Mouse (Mus musculus) liver, embryonic 15.5 days (tissue): ENCODE measurements around the gene Map6. TPM values are rescaled to one million over a fixed set of nuclear protein-coding genes. Genes with fewer than 3 reads are reported as not detected.

Source experiments
- ATAC-seq: fragments of 200-750 bp; cut with Nextera tagmentation; 2 replicates; pipeline ENCODE4 v1.8.0; 2017; ENCODE audit warnings: moderate number of reproducible peaks, mild to moderate bottlenecking, moderate library complexity; ENCODE audit not compliant: insufficient read depth
- H3K27ac ChIP-seq: fragments of 300-500 bp; sonication (generic); replicated peaks from 2 replicates; pipeline ENCODE4 v1.5.1; 2015; ENCODE audit warnings: mild to moderate bottlenecking, inconsistent platforms
- H3K27me3 ChIP-seq: fragments of 300-500 bp; sonication (generic); 2 replicates; pipeline ENCODE4 v1.6.1; 2015; ENCODE audit warnings: mild to moderate bottlenecking, inconsistent platforms
- H3K36me3 ChIP-seq: fragments of 300-500 bp; sonication (generic); replicated peaks from 2 replicates; pipeline ENCODE4 v1.6.1; 2015; ENCODE audit warnings: moderate library complexity, mild to moderate bottlenecking, inconsistent platforms
- H3K4me1 ChIP-seq: fragments of 300-500 bp; sonication (generic); replicated peaks from 2 replicates; pipeline ENCODE4 v1.6.1; 2015; ENCODE audit warnings: inconsistent platforms
- H3K4me2 ChIP-seq: fragments of 300-500 bp; sonication (generic); 2 replicates; pipeline ENCODE4 v1.6.1; 2015; ENCODE audit warnings: moderate library complexity, mild to moderate bottlenecking, inconsistent platforms
- H3K4me3 ChIP-seq: fragments of 300-500 bp; sonication (generic); replicated peaks from 2 replicates; pipeline ENCODE4 v1.5.1; 2015; ENCODE audit warnings: mild to moderate bottlenecking, inconsistent platforms
- H3K9ac ChIP-seq: fragments of 300-500 bp; sonication (generic); 2 replicates; pipeline ENCODE4 v1.6.1; 2015; ENCODE audit warnings: moderate library complexity, mild to moderate bottlenecking, inconsistent platforms
- H3K9me3 ChIP-seq: fragments of 300-500 bp; sonication (generic); replicated peaks from 2 replicates; pipeline ENCODE4 v1.6.1; 2016; ENCODE audit warnings: inconsistent platforms
- WGBS: fragments of 180-500 bp; shearing (Covaris S2); methylation state at CpG from one replicate; pipeline ENCODE4 v1.1.7; 2015; ENCODE audit warnings: mixed read lengths; ENCODE audit not compliant: insufficient replicate concordance; 5-methylcytosine and 5-hydroxymethylcytosine counted together
- polyA plus RNA-seq: library from polyadenylated mRNA; unstranded; fragments of >200 nt; fragmentation: Nextera tagmentation; extraction: Ambion mirVana; gene quantifications from 2 replicates; pipeline ENCODE4 v1.2.1, GENCODE M21; 2015

Gene Map6
- polyA plus RNA-seq, 1 experiment from 2014 or later: 0.12 TPM

GRCm38 (mm10) chr7:99264597-99264996 lies 2.6 kb upstream of the Map6 start:
- no peak overlapping the region for H3K4me2 ChIP-seq
- H3K4me3 ChIP-seq: no peak overlapping the region
- H3K9ac ChIP-seq: no peak overlapping the region
- ATAC-seq: no peak
- no peak overlapping the region for H3K27ac ChIP-seq
- H3K9me3 ChIP-seq: no peaks in the 10 kb centered on the region
- H3K4me1 ChIP-seq: 0 out of 2 replicates have a peak, but pooled peaks cover 5% of the 10 kb centered on the region
- H3K36me3 ChIP-seq: no peaks in the 10 kb centered on the region
- H3K27me3 ChIP-seq: peaks cover 49% of the 10 kb centered on the region

- ATAC-seq: no peak; the same call in 1 of the 2 replicates
- Histone ChIP-seq H3K4me3 (peak overlapping the region; percentile 36), H3K36me3 (no peaks in the 10 kb centered on the region), H3K9me3 (no peaks in the 10 kb centered on the region), H3K4me2 (peak overlapping the region; percentile 54), H3K4me1 (0 out of 2 replicates have a peak, but pooled peaks cover 5% of the 10 kb centered on the region), H3K27me3 (peaks cover 79% of the 10 kb centered on the region), H3K27ac (no peak overlapping the region), H3K9ac (no peak overlapping the region)
- WGBS: 1% methylated on average over 58 of the region's 59 CpGs
Measured at GRCm38 (mm10) chr7:99267897-99268505, 754 bp downstream of the Map6 start.

- Histone ChIP-seq H3K4me3 (peak overlapping the region; percentile 36), H3K27me3 (peaks cover 84% of the 10 kb centered on the region), H3K27ac (no peak overlapping the region), H3K4me2 (peak overlapping the region; percentile 54), H3K36me3 (no peaks in the 10 kb centered on the region), H3K9ac (no peak overlapping the region), H3K4me1 (0 out of 2 replicates have a peak, but pooled peaks cover 5% of the 10 kb centered on the region), H3K9me3 (no peaks in the 10 kb centered on the region)
- ATAC-seq: no peak
- WGBS: 1% methylated on average over 29 of the region's 29 CpGs
Measured at GRCm38 (mm10) chr7:99268506-99268900, 1.3 kb downstream of the Map6 start.

- H3K4me2 ChIP-seq: no peak overlapping the region
- H3K27me3 ChIP-seq: peaks cover 92% of the 10 kb centered on the region
- no peaks in the 10 kb centered on the region for H3K9me3 ChIP-seq
- 6% methylated on average over 42 of the region's 42 CpGs for WGBS
- 0 out of 2 replicates have a peak, but pooled peaks cover 5% of the 10 kb centered on the region for H3K4me1 ChIP-seq
- H3K4me3 ChIP-seq: no peak overlapping the region
- no peak overlapping the region for H3K27ac ChIP-seq
- no peaks in the 10 kb centered on the region for H3K36me3 ChIP-seq
- no peak overlapping the region for H3K9ac ChIP-seq
- ATAC-seq: no peak
Measured at GRCm38 (mm10) chr7:99268951-99269945, 2.0 kb downstream of the Map6 start.

GRCm38 (mm10) chr7:99271630-99272029 lies 4.4 kb downstream of the Map6 start:
- no peaks in the 10 kb centered on the region for H3K36me3 ChIP-seq
- no peak overlapping the region for H3K4me3 ChIP-seq
- H3K27me3 ChIP-seq: peaks cover 76% of the 10 kb centered on the region
- H3K9me3 ChIP-seq: no peaks in the 10 kb centered on the region
- H3K9ac ChIP-seq: no peak overlapping the region
- no peak overlapping the region for H3K4me2 ChIP-seq
- H3K27ac ChIP-seq: no peak overlapping the region
- WGBS: 44% methylated on average over 9 of the region's 9 CpGs
- no peak for ATAC-seq
- H3K4me1 ChIP-seq: 0 out of 2 replicates have a peak, but pooled peaks cover 5% of the 10 kb centered on the region

- Histone ChIP-seq H3K27me3 (peaks cover 41% of the 10 kb centered on the region), H3K27ac (no peak overlapping the region), H3K36me3 (no peaks in the 10 kb centered on the region), H3K4me3 (no peak overlapping the region), H3K9me3 (no peaks in the 10 kb centered on the region), H3K4me2 (no peak overlapping the region), H3K9ac (no peak overlapping the region), H3K4me1 (no peaks in the 10 kb centered on the region)
- no peak for ATAC-seq
- WGBS: 52% methylated on average over 6 of the region's 6 CpGs
Measured at GRCm38 (mm10) chr7:99275131-99275530, 7.9 kb downstream of the Map6 start.

- no peak for ATAC-seq
- Histone ChIP-seq H3K9me3 (no peaks in the 10 kb centered on the region), H3K4me3 (no peak overlapping the region), H3K27ac (no peak overlapping the region), H3K9ac (no peak overlapping the region), H3K4me1 (no peaks in the 10 kb centered on the region), H3K27me3 (peaks cover 26% of the 10 kb centered on the region), H3K36me3 (no peaks in the 10 kb centered on the region), H3K4me2 (no peak overlapping the region)
- 50% methylated on average over 1 of the region's 1 CpGs for WGBS
Measured at GRCm38 (mm10) chr7:99276679-99277078, 9.4 kb downstream of the Map6 start.

GRCm38 (mm10) chr7:99278309-99278708 lies 11.1 kb downstream of the Map6 start:
- Histone ChIP-seq H3K27me3 (0 out of 2 replicates have a peak, but pooled peaks cover 13% of the 10 kb centered on the region), H3K4me1 (no peaks in the 10 kb centered on the region), H3K4me2 (no peak overlapping the region), H3K4me3 (no peak overlapping the region), H3K27ac (no peak overlapping the region), H3K9ac (no peak overlapping the region), H3K36me3 (no peaks in the 10 kb centered on the region), H3K9me3 (no peaks in the 10 kb centered on the region)
- 57% methylated on average over 8 of the region's 8 CpGs for WGBS
- ATAC-seq: no peak

- H3K9me3 ChIP-seq: no peaks in the 10 kb centered on the region
- ATAC-seq: no peak
Measured at GRCm38 (mm10) chr7:99279586-99279985, 12.3 kb downstream of the Map6 start.

GRCm38 (mm10) chr7:99287287-99287686 lies 20.0 kb downstream of the Map6 start:
- H3K4me2 ChIP-seq: no peak overlapping the region
- no peaks in the 10 kb centered on the region for H3K36me3 ChIP-seq
- no peaks in the 10 kb centered on the region for H3K4me1 ChIP-seq
- WGBS: 44% methylated on average over 3 of the region's 3 CpGs
- H3K4me3 ChIP-seq: no peak overlapping the region
- H3K9ac ChIP-seq: no peak overlapping the region
- peaks cover 10% of the 10 kb centered on the region; the same call in 1 of the 2 replicates for H3K27me3 ChIP-seq
- H3K27ac ChIP-seq: no peak overlapping the region
- no peaks in the 10 kb centered on the region for H3K9me3 ChIP-seq
- no peak for ATAC-seq

More at GRCm38 (mm10) chr7:99279586-99279985, 12.3 kb downstream of the Map6 start:
- Histone ChIP-seq H3K4me2 (no peak overlapping the region), H3K27me3 (0 out of 2 replicates have a peak, but pooled peaks cover 4% of the 10 kb centered on the region), H3K27ac (no peak overlapping the region), H3K36me3 (no peaks in the 10 kb centered on the region), H3K9ac (no peak overlapping the region), H3K4me3 (no peak overlapping the region), H3K4me1 (no peaks in the 10 kb centered on the region)
- 58% methylated on average over 8 of the region's 8 CpGs for WGBS

GRCm38 (mm10) chr7:99290008-99290407 lies 22.8 kb downstream of the Map6 start:
- 26% methylated on average over 8 of the region's 8 CpGs for WGBS
- H3K36me3 ChIP-seq: no peaks in the 10 kb centered on the region
- H3K9me3 ChIP-seq: no peaks in the 10 kb centered on the region
- no peaks in the 10 kb centered on the region for H3K4me1 ChIP-seq
- no peak overlapping the region for H3K4me2 ChIP-seq
- H3K9ac ChIP-seq: no peak overlapping the region
- peaks cover 10% of the 10 kb centered on the region; the same call in 1 of the 2 replicates for H3K27me3 ChIP-seq
- ATAC-seq: no peak
- H3K27ac ChIP-seq: no peak overlapping the region
- H3K4me3 ChIP-seq: no peak overlapping the region
